Mouse (Mus musculus) liver, embryonic 14.5 days (tissue): ENCODE measurements around the gene Srd5a1.

Experiments used
- CTCF ChIP-seq: IDR thresholded peaks from 2 replicates; pipeline ENCODE4 v1.5.1; 2016; ENCODE audit warnings: antibody characterized with exemption, low read depth, control low read depth
- EP300 ChIP-seq: IDR thresholded peaks from 2 replicates; pipeline ENCODE4 v1.6.1; 2016; ENCODE audit warnings: antibody characterized with exemption, low read depth

GRCm38 (mm10) chr13:69640126-69640525 lies 28.9 kb upstream of the Srd5a1 start:
- TF ChIP-seq CTCF (no peak), EP300 (no peak)
